Mouse (Mus musculus): ENCODE results near the gene Tspan31.

Tspan31 gene

GRCm38 (mm10) chr10:127070190-127071121, at the start of gene Tspan31:
Gene Tspan31, minus strand, starts transcription at chr10:127070264.
- DNase-seq = peak; percentile 96

- no peak for DNase-seq
Observed at GRCm38 (mm10) chr10:127119229-127119628, 49.2 kb upstream of the Tspan31 start.

GRCm38 (mm10) chr10:127118470-127118869, 48.4 kb upstream of the Tspan31 start:
- DNase-seq = no peak

GRCm38 (mm10) chr10:127115068-127115467, 45.0 kb upstream of the Tspan31 start:
- no peak for DNase-seq

- DNase-seq = no peak
Observed at GRCm38 (mm10) chr10:127114408-127114807, 44.3 kb upstream of the Tspan31 start.

- no peak for DNase-seq
Observed at GRCm38 (mm10) chr10:127111001-127111887, 41.2 kb upstream of the Tspan31 start.

- no peak for DNase-seq
Observed at GRCm38 (mm10) chr10:127108262-127108583, 38.2 kb upstream of the Tspan31 start.

GRCm38 (mm10) chr10:127107563-127108261, 37.6 kb upstream of the Tspan31 start:
- DNase-seq = no peak

GRCm38 (mm10) chr10:127103631-127104030, 33.6 kb upstream of the Tspan31 start:
- no peak for DNase-seq

GRCm38 (mm10) chr10:127101151-127101550, 31.1 kb upstream of the Tspan31 start:
- DNase-seq = no peak

- no peak for DNase-seq
Observed at GRCm38 (mm10) chr10:127100414-127100813, 30.4 kb upstream of the Tspan31 start.

- DNase-seq = no peak
Observed at GRCm38 (mm10) chr10:127099868-127100267, 29.8 kb upstream of the Tspan31 start.

GRCm38 (mm10) chr10:127099191-127099590, 29.1 kb upstream of the Tspan31 start:
- no peak for DNase-seq

GRCm38 (mm10) chr10:127098514-127098913, 28.4 kb upstream of the Tspan31 start:
- no peak for DNase-seq

GRCm38 (mm10) chr10:127094382-127094802, 24.3 kb upstream of the Tspan31 start:
- DNase-seq = peak; percentile 68

- DNase-seq = no peak
Observed at GRCm38 (mm10) chr10:127092742-127093141, 22.7 kb upstream of the Tspan31 start.

GRCm38 (mm10) chr10:127091507-127092396, 21.7 kb upstream of the Tspan31 start:
- peak; percentile 56 for DNase-seq

GRCm38 (mm10) chr10:127090560-127091411, 20.7 kb upstream of the Tspan31 start:
- DNase-seq = peak; percentile 75

- DNase-seq = no peak
Observed at GRCm38 (mm10) chr10:127085633-127086032, 15.6 kb upstream of the Tspan31 start.

- no peak for DNase-seq
Observed at GRCm38 (mm10) chr10:127085052-127085451, 15.0 kb upstream of the Tspan31 start.

- DNase-seq = no peak
Observed at GRCm38 (mm10) chr10:127083915-127084306, 13.8 kb upstream of the Tspan31 start.
